Mouse (Mus musculus): ENCODE data around the gene Sgms2.

- TF ChIP-seq CTCF (IDR thresholded peaks at IDR 0.05; ENCODE audit: control insufficient read depth, insufficient read depth, insufficient read length) (no peak), CEBPB (IDR thresholded peaks at IDR 0.05; ENCODE audit: low read depth) (no peak)
Observed at GRCm38 (mm10) chr3:131291890-131292289, 199.3 kb downstream of the Sgms2 start.
